Mouse (Mus musculus) cortical plate, adult 2 months (tissue): Measurements from ENCODE around the gene Itpripl2.

Source experiments
- CTCF ChIP-seq: fragments of 200-500 bp; IDR thresholded peaks from 2 replicates; pipeline ENCODE4 v1.5.1; 2011; ENCODE audit warnings: mild to moderate bottlenecking, control low read depth, low read length; ENCODE audit not compliant: insufficient read depth; ENCODE audit errors: extremely low read depth
- POLR2A ChIP-seq: fragments of 200-500 bp; IDR thresholded peaks from 2 replicates; pipeline ENCODE4 v1.6.1; 2011; ENCODE audit warnings: mild to moderate bottlenecking, low read length, control low read depth; ENCODE audit not compliant: insufficient read depth; ENCODE audit errors: extremely low read depth

DNA sequence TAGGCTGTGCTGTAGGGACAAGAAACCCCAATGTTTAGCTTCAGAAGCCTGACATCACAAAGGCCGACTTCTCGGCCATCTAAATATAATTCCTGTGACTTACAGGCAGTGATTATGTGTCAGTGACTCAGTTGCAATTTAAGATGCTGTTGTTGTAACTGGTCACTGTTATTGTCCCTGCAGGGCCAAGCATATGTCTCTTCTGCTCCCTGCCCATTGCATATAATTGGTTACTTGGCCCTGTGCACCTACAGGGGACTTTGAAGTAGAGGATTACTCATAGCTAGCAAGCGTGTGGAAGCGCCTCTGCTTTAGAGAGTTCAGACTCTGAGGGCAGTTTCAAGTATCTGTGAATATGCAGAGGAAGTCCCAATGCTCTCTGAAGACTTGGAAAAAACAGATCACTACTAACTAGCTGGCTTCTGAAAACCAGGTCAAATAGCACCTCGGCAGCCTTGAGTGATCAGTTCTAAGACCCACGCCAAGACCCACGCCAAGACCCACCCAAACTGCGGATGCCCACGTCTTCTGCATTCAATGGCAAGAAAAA, 11.5 kb downstream of the Itpripl2 start:
- TF ChIP-seq CTCF: no peak
- no peak for TF ChIP-seq POLR2A
